Mouse (Mus musculus): Measurements from ENCODE around the gene Abraxas2. TPM values are rescaled to one million over a fixed set of nuclear protein-coding genes. Genes with fewer than 3 reads are reported as not detected.

Abraxas2 gene
- total and polyA plus RNA-seq, 3 experiments, result 9.8 to 21.3 (median 20.3) TPM

GRCm38 (mm10) chr7:132820692-132821091 lies 38.3 kb upstream of the Abraxas2 start:
- peaks cover 2% of the 10 kb centered on the region; the same call in 1 of the 2 replicates for H3K36me3 ChIP-seq (ENCODE audit: control insufficient read depth, insufficient read depth, low read length)
- WGBS, result 69% methylated on average over 3 of the region's 3 CpGs
- no peak overlapping the region for H3K27ac ChIP-seq
- H3K79me2 ChIP-seq (replicated peaks; ENCODE audit: control insufficient read depth, insufficient read depth, low read length), result no peaks in the 10 kb centered on the region
- TF ChIP-seq EP300 (IDR thresholded peaks at IDR 0.05; ENCODE audit: insufficient read depth, low read depth, low read length) (no peak), CTCF (IDR thresholded peaks at IDR 0.05) (no peak), POLR2A (IDR thresholded peaks at IDR 0.05; ENCODE audit: insufficient read depth, low read depth, low read length) (no peak)
- DNase-seq, result no peak
- H3K4me3 ChIP-seq, result no peak overlapping the region
- H3K9ac ChIP-seq (ENCODE audit: low read depth, low read length), result no peak overlapping the region
- intact Hi-C loops (cut with DNase I), result no loop called here
- no peaks in the 10 kb centered on the region; the same call in 1 of the 2 replicates for H3K4me1 ChIP-seq (ENCODE audit: control insufficient read depth, insufficient read depth, low read length)
- H3K27me3 ChIP-seq (ENCODE audit: control insufficient read depth, insufficient read depth, low read length), result no peaks in the 10 kb centered on the region

GRCm38 (mm10) chr7:132823832-132824231 lies 35.2 kb upstream of the Abraxas2 start:
- TF ChIP-seq POLR2A (IDR thresholded peaks at IDR 0.05; ENCODE audit: insufficient read depth, low read depth, low read length) (no peak), CTCF (IDR thresholded peaks at IDR 0.05) (no peak), EP300 (IDR thresholded peaks at IDR 0.05; ENCODE audit: insufficient read depth, low read depth, low read length) (no peak)

GRCm38 (mm10) chr7:132824346-132825022 lies 34.5 kb upstream of the Abraxas2 start:
- no peak for TF ChIP-seq EP300 (IDR thresholded peaks at IDR 0.05; ENCODE audit: insufficient read depth, low read depth, low read length)
- no peak for TF ChIP-seq CTCF (IDR thresholded peaks at IDR 0.05)
- TF ChIP-seq POLR2A (IDR thresholded peaks at IDR 0.05; ENCODE audit: insufficient read depth, low read depth, low read length), result no peak
- intact Hi-C loops (cut with DNase I), result no loop called here
- 6% methylated on average over 1 of the region's 1 CpGs for WGBS
- no peaks in the 10 kb centered on the region; the same call in 1 of the 2 replicates for H3K4me1 ChIP-seq (ENCODE audit: control insufficient read depth, insufficient read depth, low read length)
- no peak overlapping the region for H3K9ac ChIP-seq (ENCODE audit: low read depth, low read length)
- no peak for DNase-seq
- no peak overlapping the region for H3K4me3 ChIP-seq
- H3K27me3 ChIP-seq (ENCODE audit: control insufficient read depth, insufficient read depth, low read length), result no peaks in the 10 kb centered on the region
- H3K36me3 ChIP-seq (ENCODE audit: control insufficient read depth, insufficient read depth, low read length), result peaks cover 2% of the 10 kb centered on the region
- no peak overlapping the region for H3K27ac ChIP-seq
- no peaks in the 10 kb centered on the region for H3K79me2 ChIP-seq (replicated peaks; ENCODE audit: control insufficient read depth, insufficient read depth, low read length)

More at GRCm38 (mm10) chr7:132823832-132824231, 35.2 kb upstream of the Abraxas2 start:
- DNase-seq, result no peak
- Histone ChIP-seq H3K4me3 (no peak overlapping the region), H3K79me2 (replicated peaks; ENCODE audit: control insufficient read depth, insufficient read depth, low read length) (no peaks in the 10 kb centered on the region), H3K27ac (no peak overlapping the region; the same call in 1 of the 2 replicates), H3K36me3 (ENCODE audit: control insufficient read depth, insufficient read depth, low read length) (peaks cover 2% of the 10 kb centered on the region), H3K4me1 (ENCODE audit: control insufficient read depth, insufficient read depth, low read length) (no peaks in the 10 kb centered on the region; the same call in 1 of the 2 replicates), H3K27me3 (ENCODE audit: control insufficient read depth, insufficient read depth, low read length) (no peaks in the 10 kb centered on the region), H3K9ac (ENCODE audit: low read depth, low read length) (no peak overlapping the region)
- intact Hi-C loops (cut with DNase I), result no loop called here

- TF ChIP-seq POLR2A (IDR thresholded peaks at IDR 0.05; ENCODE audit: insufficient read depth, low read depth, low read length) (no peak), CTCF (IDR thresholded peaks at IDR 0.05) (no peak), EP300 (IDR thresholded peaks at IDR 0.05; ENCODE audit: insufficient read depth, low read depth, low read length) (no peak)
- Histone ChIP-seq H3K27me3 (ENCODE audit: control insufficient read depth, insufficient read depth, low read length) (no peaks in the 10 kb centered on the region), H3K4me1 (ENCODE audit: control insufficient read depth, insufficient read depth, low read length) (no peaks in the 10 kb centered on the region), H3K9ac (ENCODE audit: low read depth, low read length) (no peak overlapping the region), H3K79me2 (replicated peaks; ENCODE audit: control insufficient read depth, insufficient read depth, low read length) (no peaks in the 10 kb centered on the region), H3K4me3 (no peak overlapping the region), H3K36me3 (ENCODE audit: control insufficient read depth, insufficient read depth, low read length) (no peaks in the 10 kb centered on the region; the same call in 1 of the 2 replicates), H3K27ac (no peak overlapping the region)
- no peak for DNase-seq
- WGBS, result 89% methylated on average over 4 of the region's 4 CpGs
- intact Hi-C loops (cut with DNase I), result no loop called here
Measured at GRCm38 (mm10) chr7:132830955-132831354, 28.1 kb upstream of the Abraxas2 start.

GRCm38 (mm10) chr7:132841287-132841686 lies 17.7 kb upstream of the Abraxas2 start:
- WGBS, result 43% methylated on average over 5 of the region's 5 CpGs
- intact Hi-C loops (cut with DNase I), result no loop called here

GRCm38 (mm10) chr7:132842455-132842854 lies 16.6 kb upstream of the Abraxas2 start:
- Histone ChIP-seq H3K27ac (no peak overlapping the region), H3K36me3 (ENCODE audit: control insufficient read depth, insufficient read depth, low read length) (no peaks in the 10 kb centered on the region; the same call in 1 of the 2 replicates), H3K9ac (ENCODE audit: low read depth, low read length) (no peak overlapping the region), H3K4me3 (no peak overlapping the region), H3K79me2 (replicated peaks; ENCODE audit: control insufficient read depth, insufficient read depth, low read length) (no peaks in the 10 kb centered on the region), H3K4me1 (ENCODE audit: control insufficient read depth, insufficient read depth, low read length) (no peaks in the 10 kb centered on the region), H3K27me3 (ENCODE audit: control insufficient read depth, insufficient read depth, low read length) (no peaks in the 10 kb centered on the region)
- WGBS, result 90% methylated on average over 1 of the region's 1 CpGs
- TF ChIP-seq CTCF (IDR thresholded peaks at IDR 0.05) (no peak), POLR2A (IDR thresholded peaks at IDR 0.05; ENCODE audit: insufficient read depth, low read depth, low read length) (no peak), EP300 (IDR thresholded peaks at IDR 0.05; ENCODE audit: insufficient read depth, low read depth, low read length) (no peak)
- no peak for DNase-seq
- intact Hi-C loops (cut with DNase I), result no loop called here

More at GRCm38 (mm10) chr7:132841287-132841686, 17.7 kb upstream of the Abraxas2 start:
- TF ChIP-seq CTCF (IDR thresholded peaks at IDR 0.05) (no peak), EP300 (IDR thresholded peaks at IDR 0.05; ENCODE audit: insufficient read depth, low read depth, low read length) (no peak), POLR2A (IDR thresholded peaks at IDR 0.05; ENCODE audit: insufficient read depth, low read depth, low read length) (no peak)
- Histone ChIP-seq H3K4me3 (no peak overlapping the region), H3K27me3 (ENCODE audit: control insufficient read depth, insufficient read depth, low read length) (no peaks in the 10 kb centered on the region), H3K4me1 (ENCODE audit: control insufficient read depth, insufficient read depth, low read length) (no peaks in the 10 kb centered on the region), H3K79me2 (replicated peaks; ENCODE audit: control insufficient read depth, insufficient read depth, low read length) (no peaks in the 10 kb centered on the region), H3K27ac (no peak overlapping the region), H3K36me3 (ENCODE audit: control insufficient read depth, insufficient read depth, low read length) (no peaks in the 10 kb centered on the region; the same call in 1 of the 2 replicates), H3K9ac (ENCODE audit: low read depth, low read length) (no peak overlapping the region)
- no peak for DNase-seq
